Mouse (Mus musculus) forebrain, embryonic 10.5 days (tissue): Measurements from ENCODE around the gene Tpsb2. TPM values are rescaled to one million over a fixed set of nuclear protein-coding genes. Genes with fewer than 3 reads are reported as not detected.

Experiments
- DNase-seq: peaks from one replicate; pipeline ENCODE4 v3.0.0-alpha.2; 2017; ENCODE audit warnings: low spot score; ENCODE audit errors: extremely low spot score
- H3K27ac ChIP-seq: fragments of 300-500 bp; sonication (generic); 2 replicates; pipeline ENCODE4 v1.5.1; 2016; ENCODE audit warnings: mild to moderate bottlenecking
- H3K27me3 ChIP-seq: fragments of 300-500 bp; sonication (generic); 2 replicates; pipeline ENCODE4 v1.6.1; 2016; ENCODE audit warnings: mild to moderate bottlenecking; ENCODE audit not compliant: poor library complexity, severe bottlenecking
- H3K36me3 ChIP-seq: fragments of 300-500 bp; sonication (generic); replicated peaks from 2 replicates; pipeline ENCODE4 v1.6.1; 2016; ENCODE audit warnings: mild to moderate bottlenecking, moderate library complexity
- H3K4me1 ChIP-seq: fragments of 300-500 bp; sonication (generic); 2 replicates; pipeline ENCODE4 v1.6.1; 2016
- H3K4me3 ChIP-seq: fragments of 300-500 bp; sonication (generic); 2 replicates; pipeline ENCODE4 v1.5.1; 2016; ENCODE audit warnings: mild to moderate bottlenecking, moderate library complexity
- H3K9me3 ChIP-seq: fragments of 300-500 bp; sonication (generic); 2 replicates; pipeline ENCODE4 v1.6.1; 2016; ENCODE audit warnings: mild to moderate bottlenecking, moderate library complexity
- WGBS: fragments of 180-500 bp; shearing (Covaris S2); methylation state at CpG from one replicate; pipeline ENCODE4 v1.1.7; 2016; 5-methylcytosine and 5-hydroxymethylcytosine counted together
- polyA plus RNA-seq: library from polyadenylated mRNA; unstranded; fragments of >200 nt; fragmentation: Nextera tagmentation; extraction: Ambion mirVana; gene quantifications from 2 replicates; pipeline ENCODE4 v1.2.1, GENCODE M21; 2016

Gene Tpsb2
- polyA plus RNA-seq, 1 experiment from 2014 or later, result not detected

- 81% methylated on average over 6 of the region's 6 CpGs for WGBS
- H3K4me1 ChIP-seq, result peaks cover 68% of the 10 kb centered on the region
These were observed 44.1 kb downstream of the Tpsb2 start for GRCm38 (mm10) chr17:25410180-25410579.

GRCm38 (mm10) chr17:25410786-25411185 lies 44.7 kb downstream of the Tpsb2 start:
- Histone ChIP-seq H3K4me1 (peaks cover 68% of the 10 kb centered on the region), H3K27ac (no peak overlapping the region), H3K36me3 (no peaks in the 10 kb centered on the region), H3K27me3 (peaks cover 75% of the 10 kb centered on the region), H3K4me3 (no peak overlapping the region), H3K9me3 (no peaks in the 10 kb centered on the region)
- no peak for DNase-seq
- 67% methylated on average over 7 of the region's 7 CpGs for WGBS

More at GRCm38 (mm10) chr17:25410180-25410579, 44.1 kb downstream of the Tpsb2 start:
- Histone ChIP-seq H3K4me3 (no peak overlapping the region), H3K9me3 (no peaks in the 10 kb centered on the region), H3K27ac (no peak overlapping the region), H3K36me3 (no peaks in the 10 kb centered on the region), H3K27me3 (peaks cover 81% of the 10 kb centered on the region)
- no peak for DNase-seq

GRCm38 (mm10) chr17:25411251-25411650 lies 45.1 kb downstream of the Tpsb2 start:
- H3K27me3 ChIP-seq, result peaks cover 72% of the 10 kb centered on the region
- H3K36me3 ChIP-seq, result no peaks in the 10 kb centered on the region
- WGBS, result 70% methylated on average over 4 of the region's 4 CpGs
- peak overlapping the region; percentile 54 for H3K27ac ChIP-seq
- H3K9me3 ChIP-seq, result no peaks in the 10 kb centered on the region
- DNase-seq, result no peak
- peaks cover 68% of the 10 kb centered on the region for H3K4me1 ChIP-seq
- no peak overlapping the region for H3K4me3 ChIP-seq

- peak overlapping the region; percentile 81 for H3K27ac ChIP-seq
- WGBS, result 82% methylated on average over 4 of the region's 4 CpGs
- no peak for DNase-seq
These were observed 48.1 kb downstream of the Tpsb2 start for GRCm38 (mm10) chr17:25414209-25414608.

GRCm38 (mm10) chr17:25414917-25415316 lies 48.8 kb downstream of the Tpsb2 start:
- Histone ChIP-seq H3K27me3 (peaks cover 43% of the 10 kb centered on the region), H3K36me3 (no peaks in the 10 kb centered on the region), H3K4me3 (peak overlapping the region; percentile 29), H3K9me3 (no peaks in the 10 kb centered on the region), H3K4me1 (peaks cover 79% of the 10 kb centered on the region), H3K27ac (peak overlapping the region; percentile 81)
- no peak for DNase-seq
- 20% methylated on average over 3 of the region's 3 CpGs for WGBS

More at GRCm38 (mm10) chr17:25414209-25414608, 48.1 kb downstream of the Tpsb2 start:
- no peaks in the 10 kb centered on the region for H3K36me3 ChIP-seq
- H3K9me3 ChIP-seq, result no peaks in the 10 kb centered on the region
- H3K27me3 ChIP-seq, result peaks cover 43% of the 10 kb centered on the region
- H3K4me1 ChIP-seq, result peaks cover 79% of the 10 kb centered on the region
- no peak overlapping the region for H3K4me3 ChIP-seq

- 15% methylated on average over 5 of the region's 6 CpGs for WGBS
These were observed 49.4 kb downstream of the Tpsb2 start for GRCm38 (mm10) chr17:25415421-25415913.

GRCm38 (mm10) chr17:25416219-25416618 lies 50.1 kb downstream of the Tpsb2 start:
- Histone ChIP-seq H3K4me1 (peaks cover 79% of the 10 kb centered on the region), H3K27ac (peak overlapping the region; percentile 81), H3K27me3 (peaks cover 33% of the 10 kb centered on the region), H3K4me3 (peak overlapping the region; percentile 29; the same call in 1 of the 2 replicates), H3K36me3 (no peaks in the 10 kb centered on the region), H3K9me3 (no peaks in the 10 kb centered on the region)
- DNase-seq, result no peak
- WGBS, result 24% methylated on average over 3 of the region's 3 CpGs

More at GRCm38 (mm10) chr17:25415421-25415913, 49.4 kb downstream of the Tpsb2 start:
- Histone ChIP-seq H3K27me3 (peaks cover 41% of the 10 kb centered on the region), H3K4me1 (peaks cover 79% of the 10 kb centered on the region), H3K27ac (peak overlapping the region; percentile 81), H3K9me3 (no peaks in the 10 kb centered on the region), H3K4me3 (peak overlapping the region; percentile 29), H3K36me3 (no peaks in the 10 kb centered on the region)
- peak; percentile 57 for DNase-seq

GRCm38 (mm10) chr17:25417990-25418389 lies 51.9 kb downstream of the Tpsb2 start:
- no peak for DNase-seq
- peak overlapping the region; percentile 79 for H3K27ac ChIP-seq
- no peaks in the 10 kb centered on the region for H3K36me3 ChIP-seq
- H3K9me3 ChIP-seq, result no peaks in the 10 kb centered on the region
- peaks cover 31% of the 10 kb centered on the region for H3K27me3 ChIP-seq
- WGBS, result 80% methylated on average over 6 of the region's 6 CpGs
- H3K4me3 ChIP-seq, result no peak overlapping the region
- H3K4me1 ChIP-seq, result peaks cover 82% of the 10 kb centered on the region

Other genes with a start within 250 kb of the Tpsb2 start
- 0.30 TPM in 1 of 2 replicates, not detected in the other for gene Ptx4, start 245.5 kb upstream of the Tpsb2 start, polyA plus RNA-seq
- 24.3 and 24.7 TPM in 2 replicates for gene Clcn7, start 232.9 kb upstream of the Tpsb2 start, polyA plus RNA-seq
- not detected in 2 replicates for gene Ccdc154, start 203.8 kb upstream of the Tpsb2 start, polyA plus RNA-seq
- gene Gm38655, start 190.8 kb upstream of the Tpsb2 start, polyA plus RNA-seq, result not detected in 2 replicates
- gene BC003965, start 181.8 kb upstream of the Tpsb2 start, polyA plus RNA-seq, result 38.7 and 39.0 TPM in 2 replicates
- gene Unkl, start 177.9 kb upstream of the Tpsb2 start, polyA plus RNA-seq, result 8.0 and 8.3 TPM in 2 replicates
- 57.2 and 60.0 TPM in 2 replicates for gene Gnptg, start 126.2 kb upstream of the Tpsb2 start, polyA plus RNA-seq
- gene Tsr3, start 126.1 kb upstream of the Tpsb2 start, polyA plus RNA-seq, result 70.2 and 76.1 TPM in 2 replicates
- 0.53 and 0.59 TPM in 2 replicates for gene Baiap3, start 109.9 kb upstream of the Tpsb2 start, polyA plus RNA-seq
- gene Ube2i, start 91.7 kb upstream of the Tpsb2 start, polyA plus RNA-seq, result 919 and 925 TPM in 2 replicates
- gene Prss34, start 67.9 kb upstream of the Tpsb2 start, polyA plus RNA-seq, result not detected in 2 replicates
- gene Prss28, start 57.7 kb upstream of the Tpsb2 start, polyA plus RNA-seq, result not detected in 2 replicates
- not detected in 2 replicates for gene Prss29, start 47.7 kb upstream of the Tpsb2 start, polyA plus RNA-seq
- not detected in 2 replicates for gene Tpsab1, start 20.7 kb upstream of the Tpsb2 start, polyA plus RNA-seq
- gene Tpsg1, start 3.0 kb downstream of the Tpsb2 start, polyA plus RNA-seq, result not detected in 2 replicates
- 1.7 and 2.2 TPM in 2 replicates for gene Cacna1h, start 67.5 kb downstream of the Tpsb2 start, polyA plus RNA-seq
- 0.18 TPM in 1 of 2 replicates, not detected in the other for gene Tekt4, start 88.3 kb downstream of the Tpsb2 start, polyA plus RNA-seq
- 0.10 TPM in 1 of 2 replicates, not detected in the other for gene Sstr5, start 131.0 kb downstream of the Tpsb2 start, polyA plus RNA-seq
- 10.9 and 12.1 TPM in 2 replicates for gene Sox8, start 204.4 kb downstream of the Tpsb2 start, polyA plus RNA-seq
- 22.0 and 24.0 TPM in 2 replicates for gene Lmf1, start 212.8 kb downstream of the Tpsb2 start, polyA plus RNA-seq